Mouse (Mus musculus) brain, embryonic 14.5 days (tissue): ENCODE results near the gene Ell.

Experiments used
- CTCF ChIP-seq: fragments of 200-500 bp; IDR thresholded peaks from 2 replicates; pipeline ENCODE4 v1.5.1; 2012; ENCODE audit warnings: inconsistent platforms, mild to moderate bottlenecking, moderate library complexity, borderline replicate concordance; ENCODE audit not compliant: insufficient read depth, insufficient read length; ENCODE audit errors: extremely low read depth
- POLR2A ChIP-seq: fragments of 200-500 bp; IDR thresholded peaks from 2 replicates; pipeline ENCODE4 v1.6.1; 2012; ENCODE audit warnings: mild to moderate bottlenecking, inconsistent platforms, borderline replicate concordance; ENCODE audit not compliant: poor library complexity, insufficient read depth, insufficient read length, severe bottlenecking; ENCODE audit errors: extremely low read depth

DNA sequence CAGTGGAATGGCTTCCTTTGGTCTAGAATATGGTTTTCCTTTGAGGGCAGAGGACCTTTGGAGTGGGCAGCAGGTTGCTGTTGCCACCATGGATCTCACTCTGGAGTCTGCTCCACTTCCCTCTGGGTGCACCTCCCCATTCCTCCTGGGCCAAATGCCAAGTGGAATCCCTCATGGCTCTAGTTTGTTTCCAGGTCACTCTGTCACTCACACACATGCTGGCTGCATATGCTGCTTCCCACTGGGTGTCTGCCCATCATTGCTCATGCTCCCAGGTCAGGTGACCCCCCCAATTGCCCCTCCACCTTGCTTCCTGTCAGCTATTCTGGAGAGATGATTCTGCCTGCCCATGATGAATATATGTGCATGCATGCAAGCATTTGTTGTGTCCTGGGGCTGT, 14.5 kb downstream of the Ell start:
- no peak for TF ChIP-seq CTCF
- no peak for TF ChIP-seq POLR2A
